Comparison of ENCODE assay signal across 1 mouse cellular context in the genomic region with DNA sequence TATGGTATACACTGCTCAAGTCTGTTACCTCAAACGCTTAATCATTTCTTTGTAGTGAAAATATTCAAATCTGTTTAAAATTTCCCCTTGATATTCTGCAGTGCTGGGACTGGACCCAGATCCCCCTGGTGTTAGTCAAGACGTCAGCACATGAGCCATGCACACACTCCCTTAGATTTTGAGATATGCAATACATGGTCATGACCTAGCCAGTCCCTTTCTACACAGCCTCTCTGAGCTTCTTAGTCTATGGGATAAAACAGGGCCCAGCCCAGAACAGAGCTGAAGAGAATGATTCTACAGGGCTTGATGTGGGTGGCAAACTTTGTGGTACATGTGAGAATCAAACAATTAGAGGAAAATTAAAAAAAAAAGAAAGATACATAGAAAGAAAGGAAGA.
A peak's percentile ranks its signal among the peaks of the same experiment; 100 is the strongest.
TF ChIP-seq lines count a peak whose summit lies in the region.

No protein-coding gene starts in this region.

TF ChIP-seq in CH12.LX, 34 proteins besides CTCF, POLR2A, EP300 and RAD21 (continued from another document):
- TF ChIP-seq UBTF (IDR thresholded peaks at IDR 0.05; ENCODE audit: low read depth, low read length) (peak; percentile 34; the same call in 1 of the 2 replicates), MYC (IDR thresholded peaks at IDR 0.05; ENCODE audit: low read depth, low read length) (no peak), CHD2 (IDR thresholded peaks at IDR 0.05; ENCODE audit: low read length) (no peak; the same call in 1 of the 2 replicates), MAX (IDR thresholded peaks at IDR 0.05; ENCODE audit: low read length) (no peak; the same call in 1 of the 2 replicates)
